Mouse (Mus musculus) heart, postnatal 10 days (tissue): ENCODE data around the gene Bcas3. TPM values are rescaled to one million over a fixed set of nuclear protein-coding genes. Genes with fewer than 3 reads are reported as not detected.

Source experiments
- DNase-seq, 2 experiments: peaks; one replicate each; pipeline ENCODE4 v3.0.0; 2021
- intact Hi-C: fragments of 180-260 bp; cut with DNase I; formaldehyde crosslinking; loops from one replicate; pipeline ENCODE4 v1.15.1; 2025
- microRNA-seq, 2 experiments: library from miRNA; unstranded; fragments of <30 nt; microRNA quantifications; one replicate each; pipeline ENCODE4 v1.2.0; 2022
- total RNA-seq, 2 experiments: library from RNA; stranded (reverse); gene quantifications; 2 replicates each; pipeline ENCODE4 v1.2.3; 2021

Gene Bcas3
- total RNA-seq, 2 experiments from 2014 or later, result 31.9 to 34.6 TPM

DNA sequence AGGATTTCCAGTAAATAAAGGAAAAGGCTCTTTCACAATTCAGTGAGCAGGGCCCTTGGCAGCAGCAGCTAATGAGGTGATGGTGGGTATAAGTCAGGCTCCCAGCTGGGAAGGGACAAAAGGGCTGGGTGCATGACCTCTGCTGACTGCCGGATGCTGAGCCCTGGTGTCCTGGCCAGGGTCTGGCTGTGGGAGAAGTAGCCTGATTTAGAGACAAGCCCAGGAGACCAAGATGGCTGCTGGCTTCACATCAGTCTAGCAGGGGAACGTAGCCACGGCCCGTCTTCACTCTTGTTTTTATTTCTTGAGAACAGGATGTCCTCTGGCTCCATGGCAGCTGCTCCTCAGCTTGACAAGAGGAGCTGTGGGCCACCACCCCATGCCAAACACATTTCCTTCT is 493.5 kb downstream of the Bcas3 start:
- intact Hi-C loops, result no loop called here
- DNase-seq, result no peak

DNA sequence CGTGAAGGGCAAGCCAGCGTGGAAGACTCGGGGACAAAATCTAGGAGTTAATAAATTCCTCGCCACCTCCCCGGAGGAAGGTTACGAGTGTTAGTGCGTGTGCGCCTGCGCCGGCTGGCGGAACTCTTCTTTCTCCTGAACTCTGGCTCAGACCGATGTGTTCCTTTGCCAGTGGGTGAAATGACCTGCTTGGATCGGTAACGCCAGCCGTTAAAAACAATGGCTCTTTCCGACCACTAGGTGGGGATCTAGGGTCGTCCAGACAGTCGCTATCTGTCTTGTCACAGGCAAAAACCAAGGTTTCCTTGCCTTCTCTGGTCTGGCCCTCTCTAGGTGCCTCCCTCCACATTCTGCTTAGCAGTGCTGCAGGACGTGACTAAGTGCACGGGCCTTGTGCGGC is 496.1 kb downstream of the Bcas3 start:
- DNase-seq, result peak; percentile 83 to 84
- intact Hi-C loops, result loop anchor here (2.0 kb wide), 1 partner anchor 124 kb away; no protein-coding TSS in a partner anchor

DNA sequence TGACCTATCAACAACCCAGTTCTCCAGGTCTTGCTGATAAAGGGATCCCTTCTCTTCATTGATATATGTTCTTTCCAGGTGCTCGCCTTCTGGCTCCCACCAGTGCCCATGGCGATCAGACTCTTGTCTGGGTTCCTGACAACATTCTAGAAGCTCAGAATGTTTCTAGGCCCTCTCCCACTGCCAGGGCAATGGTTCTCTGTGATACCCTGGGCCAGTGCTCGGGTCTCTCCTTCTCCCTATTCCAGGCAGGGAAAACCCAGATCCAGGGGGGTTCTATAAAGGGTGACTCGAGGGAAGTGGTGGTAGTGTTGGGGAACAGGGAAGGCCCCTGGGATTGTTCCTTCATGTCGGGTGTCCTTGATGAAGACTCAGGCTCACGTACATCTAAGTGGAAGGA is 497.3 kb downstream of the Bcas3 start, which contains the start of gene Gm11444:
Gene Gm11444, minus strand, starts transcription at position 101 of the 400 bp plus-strand sequence.
- intact Hi-C loops, result no loop called here
- no peak for DNase-seq

DNA sequence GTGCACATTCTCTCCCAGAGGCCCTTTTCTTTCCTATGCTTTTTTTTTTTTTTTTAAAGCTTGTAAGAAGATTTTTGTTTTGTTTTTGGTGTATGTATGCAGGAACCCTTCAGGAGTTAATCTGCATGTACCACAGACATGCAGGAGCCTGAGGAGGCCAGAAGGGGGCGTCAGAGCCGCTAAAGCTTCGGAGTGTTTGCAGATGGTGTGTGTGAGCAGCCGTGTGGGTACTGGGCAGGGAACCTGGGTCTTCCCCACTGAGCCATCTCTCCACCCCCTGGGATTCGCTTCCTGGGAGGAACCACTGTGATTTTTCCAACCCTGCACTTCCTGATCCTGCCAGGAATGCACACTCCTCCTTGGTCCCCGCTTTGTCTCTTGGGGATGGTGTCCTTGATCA is 497.8 kb downstream of the Bcas3 start:
- intact Hi-C loops, result no loop called here
- DNase-seq, result no peak

DNA sequence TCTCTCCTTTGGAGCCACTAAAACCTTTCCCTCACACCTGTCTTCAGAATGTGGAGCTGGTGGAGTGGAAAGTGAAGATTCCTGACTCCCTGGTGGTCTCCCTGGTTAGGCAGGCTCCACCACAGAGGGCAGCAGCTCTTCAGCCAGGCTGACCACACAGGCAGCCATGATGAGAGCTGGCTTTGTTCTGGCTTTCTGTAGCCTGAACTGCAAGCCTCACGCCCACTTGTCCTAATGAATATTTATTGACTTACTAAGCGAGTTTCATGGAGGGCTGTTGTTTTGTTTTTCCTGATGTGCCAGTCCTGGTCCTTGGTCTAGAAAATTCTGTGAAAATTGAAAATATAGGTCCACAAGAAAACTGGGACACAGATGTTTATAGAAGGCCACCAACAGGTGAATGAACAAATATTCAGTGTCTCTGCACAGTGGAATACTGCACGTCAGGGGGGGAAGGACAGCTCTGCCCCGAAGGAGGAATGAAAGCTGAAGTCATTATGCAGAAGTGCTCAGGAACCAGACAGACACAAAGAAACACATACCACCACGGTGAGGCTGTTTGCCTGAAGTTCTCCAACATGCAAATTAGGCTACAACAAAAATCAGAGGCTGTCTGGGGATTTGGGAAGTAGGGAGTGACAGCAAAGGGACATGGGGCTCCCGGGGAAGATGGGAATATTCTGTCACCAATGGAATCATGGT is 505.2 kb downstream of the Bcas3 start:
- DNase-seq, result no peak
- intact Hi-C loops, result no loop called here

DNA sequence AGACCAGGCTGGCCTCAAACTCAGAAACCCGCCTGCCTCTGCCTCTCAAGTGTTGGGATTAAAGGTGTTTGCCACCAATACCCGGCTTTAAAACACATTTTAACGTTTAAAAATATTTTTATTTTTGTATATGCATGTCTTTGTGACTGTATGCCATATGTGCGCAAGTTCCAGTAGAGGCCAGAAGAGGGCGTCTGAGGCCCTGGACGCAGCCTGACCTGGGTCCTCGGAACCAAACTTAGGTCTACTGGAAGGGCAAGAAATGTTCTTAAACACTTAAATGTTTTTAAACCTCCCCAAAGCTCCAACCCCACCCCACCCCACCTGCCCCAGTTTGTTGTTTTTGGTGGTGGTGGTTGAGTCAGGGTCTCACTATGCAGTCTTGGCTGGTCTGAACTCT is 511.4 kb downstream of the Bcas3 start:
- intact Hi-C loops, result no loop called here
- peak in 1 of 2 experiments; percentile 16 for DNase-seq

Small RNA genes within 50 kb of the gene (microRNA-seq; reads per million reads assigned to microRNA genes)
- gene Mir5110, result 0 reads per million in 2 experiments

Other genes starting within 250 kb of the Bcas3 start
- 10 to 100 TPM; 22.7 to 23.1 TPM for gene Usp32, start 213.0 kb upstream of the Bcas3 start, total RNA-seq
- gene 1700125H20Rik, start 182.8 kb upstream of the Bcas3 start, total RNA-seq, result not detected
- 10 to 100 TPM; 28.7 to 29.1 TPM for gene Appbp2, start 118.0 kb upstream of the Bcas3 start, total RNA-seq
- 10 to 100 TPM; 11.3 to 13.2 TPM for gene Ppm1d, start 41.9 kb upstream of the Bcas3 start, total RNA-seq